Mouse (Mus musculus): ENCODE results near the gene Spint5.

DNA sequence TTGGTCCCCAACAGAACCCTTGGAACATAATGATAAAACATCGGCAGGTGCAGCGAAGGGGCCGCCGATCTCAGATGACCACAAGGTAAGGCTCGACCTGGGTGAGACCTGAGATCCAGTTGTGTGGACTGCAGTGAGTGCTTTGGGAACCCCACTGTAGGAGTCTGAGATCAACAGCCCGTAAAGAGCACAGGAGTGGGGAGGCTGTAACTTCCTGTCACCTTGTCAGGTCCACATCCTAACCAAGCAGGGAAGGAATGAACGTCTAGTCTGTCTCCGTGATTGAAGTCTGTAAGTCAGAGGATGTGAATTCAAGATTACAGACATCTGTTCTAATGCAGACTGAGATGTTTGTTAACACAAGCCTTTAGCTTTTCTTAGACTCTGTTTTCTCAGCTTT, 31.6 kb downstream of the Spint5 start:
- TF ChIP-seq CTCF (IDR thresholded peaks at IDR 0.05) (no peak), EP300 (IDR thresholded peaks at IDR 0.05) (no peak)
